Comparison of ENCODE assay signal across 9 mouse cellular contexts in the genomic region with DNA sequence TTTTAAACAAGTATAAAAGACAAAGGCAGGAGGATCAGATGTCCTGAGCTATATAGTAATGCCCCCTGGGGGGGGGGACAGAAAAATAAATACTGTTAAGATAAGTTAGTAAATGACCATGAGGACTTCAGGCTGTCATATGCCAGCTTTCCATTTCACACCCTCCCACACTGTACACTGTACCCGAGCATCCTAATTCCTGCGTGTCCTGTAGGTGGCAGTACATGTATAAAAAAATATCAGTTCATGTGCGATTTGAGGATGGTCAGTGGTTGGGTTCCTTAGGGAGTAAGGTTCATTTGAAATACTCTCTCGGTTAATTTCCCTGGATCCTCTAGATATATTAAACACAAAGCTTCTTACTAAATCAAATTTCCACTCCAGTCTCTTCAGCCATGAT. TPM values are rescaled to one million over a fixed set of nuclear protein-coding genes. Genes with fewer than 3 reads are reported as not detected.
DNase-seq lines count a peak whose midpoint lies in the region; TF ChIP-seq lines count a peak whose summit lies in the region.
"Had no signal": no experiment of that assay in that cellular context is flagged by ENCODE, and none has a peak within 500 bp of the region (broad histone marks: within the 10 kb centered on the region; RNA-seq: fewer than 3 reads in every experiment).

No protein-coding gene starts in this region.

- intact Hi-C loops in gastrocnemius, adult 2 months (cut with DNase I): loop anchor here (1.0 to 5.0 kb wide), 3 partner anchors 37 to 144 kb away; no protein-coding TSS in a partner anchor
- intact Hi-C loops in heart, postnatal 10 days (cut with DNase I): loop anchor here (1.0 to 5.0 kb wide), 3 partner anchors 38 to 144 kb away; no protein-coding TSS in a partner anchor

- no peak overlapping the region for H3K27ac ChIP-seq in gastrocnemius, adult 2 months

- peak; percentile 73 for TF ChIP-seq CTCF in gastrocnemius, adult 2 months (IDR thresholded peaks at IDR 0.05)

- H3K4me3 ChIP-seq in gastrocnemius, adult 2 months: no peak overlapping the region
- H3K4me3 ChIP-seq: stomach, embryonic 15.5 days had no signal

- DNase-seq in gastrocnemius, adult 2 months: peak; percentile 26
- DNase-seq in gastrocnemius, postnatal 10 days: no peak
- DNase-seq in NIH3T3 (ENCODE audit: low read depth): peak; percentile 74
- peak; percentile 41 to 55 for DNase-seq in cerebellum, postnatal 25 days
- DNase-seq in heart, postnatal 10 days: peak; percentile 56 to 64
- peak; percentile 38 to 61 for DNase-seq in kidney, postnatal 25 days
- DNase-seq in lung, postnatal 36 days: peak; percentile 83
- peak; percentile 43 to 59 for DNase-seq in thymus, postnatal 10 days (ENCODE audit: low spot score in 2 of 2)

RNA-seq across cellular contexts. Expression of gene Psma6, which starts 29.1 kb away (rescaled TPM):
- 100 to 1,000 TPM; 165 to 168 TPM for total RNA-seq in gastrocnemius, adult 2 months (2021)
- total RNA-seq in gastrocnemius, postnatal 10 days (2021): 100 to 1,000 TPM; 213 to 225 TPM
- total RNA-seq in heart, postnatal 10 days (2021): 100 to 1,000 TPM; 196 to 197 TPM

RNA-seq across cellular contexts. Expression of gene Ppp2r3c, which starts 52.1 kb away (rescaled TPM):
- 10 to 100 TPM; 10.2 to 12.1 TPM for total RNA-seq in gastrocnemius, adult 2 months (2021)
- 10 to 100 TPM; 10.0 to 11.7 TPM for total RNA-seq in gastrocnemius, postnatal 10 days (2021)
- 10 to 100 TPM; 10.9 to 11.2 TPM for total RNA-seq in heart, postnatal 10 days (2021)

RNA-seq across cellular contexts. Expression of gene 1110008L16Rik, which starts 55.5 kb away (rescaled TPM):
- total RNA-seq in gastrocnemius, adult 2 months (2021): 10 to 100 TPM; 10.4 to 10.7 TPM
- 1 to 10 TPM; 6.9 to 7.9 TPM for total RNA-seq in gastrocnemius, postnatal 10 days (2021)
- total RNA-seq in heart, postnatal 10 days (2021): 10 to 100 TPM in 1 of 2 experiments, 1 to 10 TPM in 1; 9.6 to 10.1 TPM
